ENCODE assay signal across 8 mouse cellular contexts in the genomic region with DNA sequence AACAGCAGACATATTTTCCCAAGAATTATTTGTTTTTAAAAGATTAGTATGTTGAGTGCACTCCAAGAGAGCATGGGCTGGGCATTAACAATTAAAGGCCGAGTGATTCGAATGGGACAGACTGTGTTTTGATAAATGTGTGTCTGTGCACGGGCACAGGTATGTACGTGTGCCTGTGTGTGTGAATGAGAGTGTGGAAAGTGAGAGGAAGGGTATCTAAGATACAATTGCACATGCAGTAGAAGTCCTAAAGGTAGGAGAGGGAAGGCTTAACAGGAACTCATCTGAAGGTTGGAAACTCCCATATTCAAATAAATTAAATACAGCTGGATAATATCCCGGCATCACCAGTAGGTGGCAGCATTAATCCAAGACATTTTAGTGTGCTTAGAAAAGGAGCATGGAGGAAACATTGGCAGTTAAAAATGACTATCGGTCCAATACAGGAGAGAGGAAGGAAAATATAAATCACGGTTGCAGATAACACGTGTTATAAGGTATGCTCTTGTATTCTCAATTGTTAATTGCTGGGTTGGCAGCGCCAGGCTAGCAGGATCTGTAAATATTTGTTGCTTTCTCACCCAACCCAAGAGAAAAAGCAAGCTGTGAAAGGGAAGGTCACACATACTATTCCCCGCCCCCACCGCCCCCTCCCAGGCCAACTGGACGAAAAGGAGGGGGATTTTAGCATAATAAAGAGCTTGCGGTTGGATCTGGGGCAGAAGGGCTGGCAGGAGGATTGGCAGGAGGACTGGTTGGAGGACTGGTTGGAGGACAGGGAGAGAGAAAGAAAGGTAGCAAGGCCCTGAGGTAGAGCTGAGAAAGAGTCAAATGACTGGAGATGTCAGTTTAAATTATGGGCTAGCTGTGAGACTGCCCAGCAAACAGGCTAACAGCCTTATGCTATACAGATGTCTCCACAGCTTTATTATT. TPM values are rescaled to one million over a fixed set of nuclear protein-coding genes. Genes with fewer than 3 reads are reported as not detected.
DNase-seq lines count a peak whose midpoint lies in the region; ATAC-seq and TF ChIP-seq lines count a peak whose summit lies in the region.

No protein-coding gene starts in this region.

- H3K9ac ChIP-seq in hindbrain, embryonic 13.5 days, result peak overlapping the region; percentile 55; the same call in 1 of the 2 replicates
- no peak overlapping the region for H3K9ac ChIP-seq in lung, postnatal 0 days (replicated peaks; ENCODE audit: low read depth)

- H3K4me1 ChIP-seq in hindbrain, embryonic 13.5 days (replicated peaks), result peaks cover 9% of the 10 kb centered on the region
- no peaks in the 10 kb centered on the region for H3K4me1 ChIP-seq in lung, postnatal 0 days (ENCODE audit: insufficient read depth, low read depth, low read length)

- ATAC-seq in frontal cortex, adult (ENCODE audit: low TSS enrichment), result peak; percentile 85
- peak; percentile 71 for ATAC-seq in hindbrain, embryonic 13.5 days (ENCODE audit: low FRiP score)
- ATAC-seq in lung, postnatal 0 days, result no peak; the same call in 1 of the 2 replicates

- no peaks in the 10 kb centered on the region for H3K36me3 ChIP-seq in hindbrain, embryonic 13.5 days
- no peaks in the 10 kb centered on the region for H3K36me3 ChIP-seq in lung, postnatal 0 days (ENCODE audit: insufficient read depth, low read length)

- no peaks in the 10 kb centered on the region for H3K9me3 ChIP-seq in hindbrain, embryonic 13.5 days
- no peaks in the 10 kb centered on the region for H3K9me3 ChIP-seq in lung, postnatal 0 days (ENCODE audit: low read length)

- H3K4me2 ChIP-seq in hindbrain, embryonic 13.5 days, result peak overlapping the region; percentile 47
- no peak overlapping the region; the same call in 1 of the 2 replicates for H3K4me2 ChIP-seq in lung, postnatal 0 days (replicated peaks; ENCODE audit: low read depth, low read length)

- no peaks in the 10 kb centered on the region for H3K27me3 ChIP-seq in hindbrain, embryonic 13.5 days
- no peaks in the 10 kb centered on the region for H3K27me3 ChIP-seq in lung, postnatal 0 days (replicated peaks; ENCODE audit: insufficient read depth, low read length)

- peak; percentile 40 for DNase-seq in MN1 (ENCODE audit: low spot score)
- peak; percentile 34 to 42 for DNase-seq in cerebellum, adult 18-20 months
- peak; percentile 73 for DNase-seq in layer of hippocampus, adult 9-10 months (ENCODE audit: low spot score)
- DNase-seq in lung, postnatal 0 days (ENCODE audit: low spot score), result peak; percentile 74
- DNase-seq in retina, embryonic 14.5 days (ENCODE audit: low spot score), result peak; percentile 94
- peak; percentile 26 to 46 for DNase-seq in urinary bladder, postnatal 36 days (ENCODE audit: low spot score in 2 of 2)

- peak overlapping the region; percentile 24 for H3K4me3 ChIP-seq in hindbrain, embryonic 13.5 days
- no peak overlapping the region for H3K4me3 ChIP-seq in lung, postnatal 0 days (ENCODE audit: low read depth, low read length)

- TF ChIP-seq EP300 in lung, postnatal 0 days (IDR thresholded peaks at IDR 0.05), result no peak

- 22% methylated on average over 13 of the region's 13 CpGs for whole genome bisulfite sequencing in hindbrain, embryonic 13.5 days
- 22% methylated on average over 13 of the region's 13 CpGs for WGBS in lung, postnatal 0 days

- TF ChIP-seq CTCF in lung, postnatal 0 days (IDR thresholded peaks at IDR 0.05), result peak; percentile 78

- no peak overlapping the region for H3K27ac ChIP-seq in hindbrain, embryonic 13.5 days
- no peak overlapping the region for H3K27ac ChIP-seq in lung, postnatal 0 days (ENCODE audit: low read length)

RNA-seq across cellular contexts. Expression of gene Abcb5, which starts 35.6 kb away (rescaled TPM):
- not detected in 2 replicates for polyA plus RNA-seq in hindbrain, embryonic 13.5 days (2015; fragmentation: Nextera tagmentation; extraction: Ambion mirVana)
- not detected in 2 replicates for polyA plus RNA-seq in lung, postnatal 0 days (2015; fragmentation: Nextera tagmentation; extraction: Ambion mirVana)

Comparison
In these comparisons a context has a peak if more than half of its experiments do, and no peak if none do; other contexts are left out.
1. DNase-seq: peak in every context shown above with its lines; median percentile 94 in retina, embryonic 14.5 days; 74 in lung, postnatal 0 days; 73 in layer of hippocampus, adult 9-10 months; 40 in MN1; 38 in cerebellum, adult 18-20 months; 36 in urinary bladder, postnatal 36 days.